Mouse (Mus musculus) c-Kit-positive CD71-positive TER-119-negative erythroid progenitor cells, embryonic 14.5 days (primary cell): Measurements from ENCODE around the gene Lrba.
A peak's percentile ranks its signal among the peaks of the same experiment; 100 is the strongest.

Source experiments
- DNase-seq: peaks from one replicate; pipeline ENCODE4 v3.0.0-alpha.2; 2013; ENCODE audit warnings: low read depth

Lrba gene

DNA sequence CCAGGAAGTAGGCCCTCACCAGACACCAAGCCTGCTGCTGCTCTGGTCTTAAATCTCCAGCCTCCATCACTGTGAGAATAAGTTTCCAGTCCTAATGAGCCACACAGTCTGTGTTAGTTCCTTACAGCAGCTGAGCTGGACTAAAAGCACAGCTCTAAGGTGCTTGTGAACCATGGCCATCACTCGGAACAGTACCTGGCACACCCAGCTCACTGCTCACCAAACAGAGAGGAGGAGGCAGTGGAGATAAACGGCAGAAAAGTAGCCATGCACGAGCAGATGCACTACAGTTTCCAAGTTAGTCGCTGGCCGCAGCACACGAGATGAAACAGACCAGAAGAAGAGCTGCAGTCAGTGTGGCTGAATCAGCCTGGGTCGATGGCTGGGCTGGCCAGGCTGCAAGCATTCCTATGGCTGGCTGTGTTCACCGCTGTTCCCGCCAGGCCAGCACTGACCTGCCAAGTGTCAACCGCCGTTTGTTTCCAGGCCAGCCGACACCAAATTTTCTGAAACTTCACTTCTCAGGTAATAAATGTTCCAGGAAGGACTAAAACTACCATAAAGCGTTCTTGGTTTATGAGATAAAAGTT is 573.5 kb downstream of the Lrba start:
- no peak for DNase-seq

DNA sequence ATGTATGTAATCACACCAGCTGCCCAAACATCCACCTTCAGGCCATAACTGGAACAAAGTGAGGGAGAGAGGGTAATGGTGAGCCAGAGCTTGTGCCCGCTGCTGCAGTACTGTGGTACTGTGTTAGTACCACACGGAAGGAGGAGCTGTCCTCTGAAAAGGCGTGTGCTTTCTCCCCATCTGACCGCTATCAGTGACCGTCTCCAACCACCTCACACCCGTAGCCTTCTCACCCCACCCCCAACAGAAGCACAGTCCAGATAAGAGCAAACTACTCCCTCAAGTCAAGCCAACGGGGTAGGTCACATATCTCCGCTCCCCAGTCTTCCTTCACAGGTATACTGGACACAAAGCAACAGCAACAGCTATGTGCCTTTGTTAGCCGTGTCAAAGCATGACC is 574.6 kb downstream of the Lrba start:
- DNase-seq = peak; percentile 80

- DNase-seq = no peak
Observed at GRCm38 (mm10) chr3:86800841-86801240, 576.4 kb downstream of the Lrba start.

- no peak for DNase-seq
Observed at GRCm38 (mm10) chr3:86802825-86803224, 578.3 kb downstream of the Lrba start.

- DNase-seq = no peak
Observed at GRCm38 (mm10) chr3:86804265-86804664, 579.8 kb downstream of the Lrba start.

- no peak for DNase-seq
Observed at GRCm38 (mm10) chr3:86806834-86807233, 582.4 kb downstream of the Lrba start.

DNA sequence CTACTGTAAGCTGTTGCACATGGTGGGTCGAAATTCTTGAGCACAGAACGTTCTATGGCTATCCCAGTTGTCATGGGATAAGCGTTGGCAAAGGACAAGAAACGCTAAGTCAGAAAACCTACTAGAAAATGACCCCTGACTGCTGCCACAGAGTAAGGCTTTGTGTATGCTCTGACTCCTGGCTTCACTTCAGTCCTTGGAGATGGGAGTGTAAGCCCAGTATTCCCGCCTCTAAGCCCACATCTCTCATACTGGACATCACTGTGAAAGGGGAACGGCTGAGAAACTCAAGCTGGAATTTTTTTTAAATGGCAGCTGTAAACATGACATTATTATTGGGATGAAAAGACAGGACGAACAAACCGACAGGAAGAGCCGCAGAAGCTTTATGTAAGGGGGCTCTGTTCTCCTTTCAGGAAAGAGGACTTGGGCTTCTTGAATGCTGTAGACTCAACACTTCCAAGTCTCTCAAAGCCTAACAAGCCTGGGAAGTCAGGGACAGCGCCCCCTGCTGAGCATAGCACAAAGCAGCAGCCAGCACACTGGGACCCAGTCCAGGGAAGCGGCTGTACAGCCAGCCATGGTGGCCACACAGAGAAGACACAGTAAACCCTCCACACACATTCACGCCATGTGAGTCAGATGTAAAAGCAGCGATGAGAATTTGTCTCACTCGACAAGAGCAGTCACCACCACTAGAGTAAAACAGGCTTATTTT is 583.4 kb downstream of the Lrba start:
- peak; percentile 62 for DNase-seq

- DNase-seq = no peak
Observed at GRCm38 (mm10) chr3:86809199-86809598, 584.7 kb downstream of the Lrba start.

DNA sequence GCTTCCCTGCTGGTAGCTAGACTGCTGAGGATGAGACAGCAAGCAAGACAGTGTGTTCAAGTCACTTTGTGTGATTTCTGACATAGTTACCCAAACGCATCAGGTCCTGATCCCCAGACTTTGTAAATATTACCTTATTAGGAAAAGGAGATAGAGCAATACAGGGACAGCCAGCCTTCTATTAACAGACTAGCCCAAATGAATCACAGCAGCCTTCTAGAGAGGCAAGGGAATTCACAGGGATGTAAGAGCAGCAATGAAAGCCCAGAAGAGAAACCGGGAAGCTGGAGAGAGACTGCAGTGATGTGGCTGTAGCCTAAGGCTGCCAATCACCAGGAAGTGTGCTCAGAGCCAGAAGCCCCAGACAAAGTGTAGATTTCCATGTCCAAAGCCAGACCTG is 585.2 kb downstream of the Lrba start:
- DNase-seq = no peak

DNA sequence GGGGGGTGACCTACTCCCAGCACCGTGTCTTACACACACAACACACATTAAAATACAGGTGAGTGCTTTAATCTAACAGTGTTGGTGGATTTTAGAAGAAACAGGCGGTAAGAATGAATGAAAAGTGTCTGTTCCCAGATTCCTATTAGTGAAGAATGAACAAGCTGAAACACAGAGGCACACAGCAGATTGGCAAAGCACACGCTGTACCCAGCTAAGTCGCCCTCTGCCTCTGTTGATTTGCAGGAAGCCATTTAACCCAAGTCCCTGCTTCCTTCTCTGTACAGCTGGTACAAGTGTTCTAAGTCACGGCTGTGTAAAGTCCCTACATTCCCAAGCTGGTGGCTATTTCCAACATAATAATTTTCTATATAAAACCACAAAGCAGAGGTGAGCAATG is 586.4 kb downstream of the Lrba start:
- DNase-seq = no peak

- peak; percentile 76 for DNase-seq
Observed at GRCm38 (mm10) chr3:86812689-86813088, 588.2 kb downstream of the Lrba start.

- no peak for DNase-seq
Observed at GRCm38 (mm10) chr3:86818001-86818585, 593.6 kb downstream of the Lrba start.

DNA sequence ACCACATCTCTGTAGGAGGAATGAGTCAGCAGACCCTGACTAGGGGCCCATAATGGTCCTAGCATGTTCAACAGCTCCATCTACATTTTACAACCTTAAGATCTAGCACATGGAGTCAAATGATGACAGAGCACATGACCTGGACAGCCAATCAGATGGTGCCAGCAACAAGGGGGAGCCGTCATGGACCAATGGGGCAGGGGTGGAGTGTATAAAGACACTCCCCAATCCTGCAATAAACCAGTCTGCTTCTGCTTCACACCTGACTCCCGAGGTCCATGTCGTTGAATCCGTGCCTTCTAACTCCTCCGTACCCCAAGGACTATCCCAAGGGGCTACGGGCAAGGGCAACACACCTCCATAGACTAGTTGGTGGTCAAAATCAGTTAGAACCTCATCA is 594.9 kb downstream of the Lrba start:
- no peak for DNase-seq

DNA sequence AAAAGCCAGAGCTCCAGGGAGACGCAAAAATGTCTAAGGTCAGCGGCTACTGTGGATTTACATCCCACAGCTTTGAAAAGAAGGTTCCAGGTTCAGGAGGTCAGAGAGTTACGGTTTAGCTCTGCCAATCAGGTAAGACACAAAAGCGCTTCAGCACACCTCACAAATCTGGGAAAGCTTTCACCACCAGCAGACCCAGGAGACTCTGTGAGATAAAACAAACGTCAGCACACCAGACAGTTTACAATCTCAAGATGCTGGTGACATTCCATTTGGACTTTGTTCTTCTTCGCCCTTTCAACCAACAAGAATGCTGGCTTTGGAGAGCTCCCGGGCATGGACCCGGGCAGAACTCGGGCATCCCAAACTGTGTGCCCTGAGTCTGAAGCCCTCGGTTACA is 595.9 kb downstream of the Lrba start:
- DNase-seq = no peak

GRCm38 (mm10) chr3:86821383-86821782 is 596.9 kb downstream of the Lrba start:
- no peak for DNase-seq

DNA sequence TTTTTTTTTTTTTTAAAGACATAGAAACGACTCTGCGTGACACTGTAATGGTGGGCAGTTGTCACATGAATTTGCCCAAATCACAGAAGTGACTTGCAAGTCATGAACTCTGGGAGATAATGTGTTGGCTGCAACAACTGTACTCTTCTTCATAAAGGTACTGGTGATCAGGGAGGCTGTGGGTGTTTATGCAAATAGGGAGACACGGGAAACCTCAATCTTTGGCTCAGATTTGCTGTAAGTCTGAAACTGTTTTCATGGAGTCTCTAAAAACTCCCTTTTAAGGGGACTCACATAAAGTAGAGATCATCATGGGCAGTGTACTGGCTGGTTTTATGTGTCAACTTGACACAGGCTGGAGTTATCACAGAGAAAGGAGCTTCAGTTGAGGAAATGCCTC is 603.0 kb downstream of the Lrba start:
- DNase-seq = no peak

GRCm38 (mm10) chr3:86832115-86832514 is 607.6 kb downstream of the Lrba start:
- no peak for DNase-seq
